Mouse (Mus musculus): ENCODE results near the gene Krt35. TPM values are rescaled to one million over a fixed set of nuclear protein-coding genes. Genes with fewer than 3 reads are reported as not detected.

The Krt35 gene
- total and polyA plus RNA-seq, 3 experiments: not detected

GRCm38 (mm10) chr11:100058875-100059274, 37.2 kb downstream of the Krt35 start:
- no peak for TF ChIP-seq POLR2AphosphoS2 (IDR thresholded peaks at IDR 0.05; ENCODE audit: low read length)
- TF ChIP-seq ZNF384 (IDR thresholded peaks at IDR 0.05; ENCODE audit: low read depth, low read length): no peak
- no peak for TF ChIP-seq ETS1 (IDR thresholded peaks at IDR 0.05; ENCODE audit: low read depth, low read length)
- no peak for TF ChIP-seq MAX (IDR thresholded peaks at IDR 0.05; ENCODE audit: low read length)
- TF ChIP-seq USF1 (IDR thresholded peaks at IDR 0.05; ENCODE audit: low read depth, low read length): no peak
- no peak for TF ChIP-seq SMC3 (IDR thresholded peaks at IDR 0.05; ENCODE audit: low read depth, low read length)
- no peak for TF ChIP-seq GATA1 (IDR thresholded peaks at IDR 0.05; ENCODE audit: low read depth, low read length)
- no peak for TF ChIP-seq GABPA (IDR thresholded peaks at IDR 0.05; ENCODE audit: low read depth, low read length)
- TF ChIP-seq HCFC1 (IDR thresholded peaks at IDR 0.05; ENCODE audit: low read depth, low read length): no peak
- no peak for TF ChIP-seq ZMIZ1 (IDR thresholded peaks at IDR 0.05; ENCODE audit: low read depth, low read length)
- TF ChIP-seq USF2 (IDR thresholded peaks at IDR 0.05; ENCODE audit: borderline replicate concordance in 1 of 2, insufficient read depth in 1 of 2, low read depth in 1 of 2, low read length in 2 of 2): no peak
- no peak for TF ChIP-seq CHD1 (IDR thresholded peaks at IDR 0.05; ENCODE audit: low read depth, low read length)
- TF ChIP-seq NRF1 (IDR thresholded peaks at IDR 0.05; ENCODE audit: insufficient read depth, low read depth, low read length, poor library complexity, severe bottlenecking): no peak
- no peak for TF ChIP-seq MXI1 (IDR thresholded peaks at IDR 0.05; ENCODE audit: low read depth, low read length)
- TF ChIP-seq MAZ (IDR thresholded peaks at IDR 0.05; ENCODE audit: low read depth, low read length): no peak
- TF ChIP-seq MYC (IDR thresholded peaks at IDR 0.05; ENCODE audit: low read depth, low read length): no peak
- no peaks in the 10 kb centered on the region for H3K4me1 ChIP-seq (ENCODE audit: control insufficient read depth in 1 of 2, insufficient read depth in 2 of 2, low read length in 2 of 2)
- H3K9ac ChIP-seq (ENCODE audit: control insufficient read depth, low read depth, low read length, poor library complexity, severe bottlenecking): no peak overlapping the region
- H3K4me3 ChIP-seq (ENCODE audit: control insufficient read depth in 1 of 2, insufficient read depth in 1 of 2, low read depth in 2 of 2, low read length in 2 of 2): no peak overlapping the region
- H3K9me3 ChIP-seq (replicated peaks; ENCODE audit: insufficient read depth, low read length): no peaks in the 10 kb centered on the region
- H3K27me3 ChIP-seq (ENCODE audit: control insufficient read depth in 1 of 2, insufficient read depth in 2 of 2, low read length in 2 of 2): no peaks in the 10 kb centered on the region
- DNase-seq (ENCODE audit: low read depth, low spot score): peak; percentile 3
- H3K27ac ChIP-seq (ENCODE audit: control insufficient read depth, low read depth, low read length): no peak overlapping the region
- H3K36me3 ChIP-seq (ENCODE audit: control insufficient read depth in 1 of 2, insufficient read depth in 2 of 2, low read length in 2 of 2): no peaks in the 10 kb centered on the region
- no peaks in the 10 kb centered on the region for H3K79me2 ChIP-seq (ENCODE audit: control insufficient read depth, insufficient read depth, low read length, poor library complexity)

GRCm38 (mm10) chr11:100055686-100056655, 40.1 kb downstream of the Krt35 start:
- H3K36me3 ChIP-seq (ENCODE audit: control insufficient read depth in 1 of 2, insufficient read depth in 2 of 2, low read length in 2 of 2): no peaks in the 10 kb centered on the region
- H3K9me3 ChIP-seq (replicated peaks; ENCODE audit: insufficient read depth, low read length): no peaks in the 10 kb centered on the region
- no peaks in the 10 kb centered on the region for H3K79me2 ChIP-seq (ENCODE audit: control insufficient read depth, insufficient read depth, low read length, poor library complexity)
- DNase-seq (ENCODE audit: low read depth, low spot score): no peak
- no peaks in the 10 kb centered on the region for H3K4me1 ChIP-seq (ENCODE audit: control insufficient read depth in 1 of 2, insufficient read depth in 2 of 2, low read length in 2 of 2)
- H3K27me3 ChIP-seq (ENCODE audit: control insufficient read depth in 1 of 2, insufficient read depth in 2 of 2, low read length in 2 of 2): no peaks in the 10 kb centered on the region
- no peak overlapping the region for H3K27ac ChIP-seq (ENCODE audit: control insufficient read depth, low read depth, low read length)
- H3K9ac ChIP-seq (ENCODE audit: control insufficient read depth, low read depth, low read length, poor library complexity, severe bottlenecking): no peak overlapping the region
- no peak overlapping the region for H3K4me3 ChIP-seq (ENCODE audit: control insufficient read depth in 1 of 2, insufficient read depth in 1 of 2, low read depth in 2 of 2, low read length in 2 of 2)
- TF ChIP-seq MAZ (IDR thresholded peaks at IDR 0.05; ENCODE audit: low read depth, low read length) (no peak), POLR2A (IDR thresholded peaks at IDR 0.05; ENCODE audit: control insufficient read depth in 1 of 2, insufficient read depth in 1 of 2, low read depth in 1 of 2, low read length in 2 of 2, poor library complexity in 1 of 2) (no peak), TAL1 (IDR thresholded peaks at IDR 0.05; ENCODE audit: low read length) (no peak), ETS1 (IDR thresholded peaks at IDR 0.05; ENCODE audit: low read depth, low read length) (no peak), NELFE (IDR thresholded peaks at IDR 0.05; ENCODE audit: low read depth, low read length) (no peak), ZC3H11A (IDR thresholded peaks at IDR 0.05; ENCODE audit: low read depth, low read length) (no peak), ZMIZ1 (IDR thresholded peaks at IDR 0.05; ENCODE audit: low read depth, low read length) (no peak), USF1 (IDR thresholded peaks at IDR 0.05; ENCODE audit: low read depth, low read length) (no peak), ZKSCAN1 (IDR thresholded peaks at IDR 0.05; ENCODE audit: low read depth, low read length) (no peak), CTCF (IDR thresholded peaks at IDR 0.05 in 2 of 3, conservative IDR thresholded peaks at IDR 0.05 in 1 of 3; ENCODE audit: control insufficient read depth in 1 of 3, insufficient read depth in 1 of 3, low read depth in 2 of 3, low read length in 3 of 3, poor library complexity in 1 of 3, severe bottlenecking in 1 of 3) (no peak), ELF1 (IDR thresholded peaks at IDR 0.05; ENCODE audit: low read depth, low read length) (no peak), ZNF384 (IDR thresholded peaks at IDR 0.05; ENCODE audit: low read depth, low read length) (no peak), KAT2A (conservative IDR thresholded peaks at IDR 0.05; ENCODE audit: low read depth, low read length) (no peak), NRF1 (IDR thresholded peaks at IDR 0.05; ENCODE audit: insufficient read depth, low read depth, low read length, poor library complexity, severe bottlenecking) (no peak), SMC3 (IDR thresholded peaks at IDR 0.05; ENCODE audit: low read depth, low read length) (no peak), RAD21 (IDR thresholded peaks at IDR 0.05; ENCODE audit: low read depth, low read length) (no peak), GATA1 (IDR thresholded peaks at IDR 0.05; ENCODE audit: low read depth, low read length) (no peak), USF2 (IDR thresholded peaks at IDR 0.05; ENCODE audit: borderline replicate concordance in 1 of 2, insufficient read depth in 1 of 2, low read depth in 1 of 2, low read length in 2 of 2) (no peak), BHLHE40 (IDR thresholded peaks at IDR 0.05; ENCODE audit: borderline replicate concordance, low read depth, low read length) (no peak)
